Mouse (Mus musculus): ENCODE results near the gene Stra8.

GRCm38 (mm10) chr6:34913341-34914040 is 6.5 kb upstream of the Stra8 start:
- TF ChIP-seq POLR2A (IDR thresholded peaks at IDR 0.05; ENCODE audit: borderline replicate concordance, insufficient read depth, low read length) (no peak), CTCF (IDR thresholded peaks at IDR 0.05; ENCODE audit: borderline replicate concordance, insufficient read depth, low read depth, low read length) (no peak)
